Mouse (Mus musculus): Measurements from ENCODE around the gene Il2rb.

DNA sequence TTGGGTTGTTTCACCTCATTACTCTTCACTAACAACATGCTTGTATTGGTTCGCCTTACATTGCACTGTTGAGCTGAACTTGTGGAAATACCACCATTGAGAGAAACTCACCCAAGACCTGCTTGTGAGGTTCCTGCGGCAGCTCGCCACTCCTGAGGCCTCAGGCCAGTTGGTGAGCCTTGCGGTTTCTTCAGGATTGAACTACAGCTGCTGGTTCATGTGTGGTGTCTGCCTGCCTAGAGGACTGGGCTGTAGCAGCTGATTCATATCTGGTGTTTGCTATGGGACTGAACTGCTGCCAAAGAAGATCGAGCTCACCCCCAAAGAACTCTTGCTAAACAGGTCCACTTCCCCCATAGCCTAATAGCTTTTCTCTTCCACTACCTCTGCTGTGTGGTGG is 9.7 kb upstream of the Il2rb start:
- TF ChIP-seq CTCF (IDR thresholded peaks at IDR 0.05) (no peak), EP300 (IDR thresholded peaks at IDR 0.05) (no peak)
